Mouse (Mus musculus): Measurements from ENCODE around the gene Jmjd4. TPM values are rescaled to one million over a fixed set of nuclear protein-coding genes. Genes with fewer than 3 reads are reported as not detected.

The Jmjd4 gene
- polyA plus RNA-seq, 1 experiment from 2014 or later, result 4.3 TPM

DNA sequence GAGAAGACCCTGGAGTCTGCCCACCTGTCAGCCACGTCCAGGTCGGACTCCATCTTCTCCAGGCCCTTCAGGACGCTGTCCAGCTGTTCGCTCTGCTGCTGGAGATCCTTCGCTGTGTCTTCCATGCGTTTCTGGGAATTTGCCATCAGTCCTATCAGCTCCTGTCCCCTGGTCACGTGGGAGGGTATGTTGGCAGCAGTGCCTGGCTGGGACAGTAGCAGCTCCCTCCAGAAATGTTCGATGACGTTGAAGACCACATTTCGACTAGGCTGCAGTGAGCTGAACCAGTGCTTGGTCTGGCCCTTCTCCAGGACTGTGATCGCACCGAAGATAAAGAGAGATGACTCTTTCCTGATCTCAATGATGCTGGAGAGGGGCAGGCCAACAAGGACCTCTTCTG is 11.9 kb upstream of the Jmjd4 start:
- 92% methylated on average over 12 of the region's 12 CpGs for WGBS (ENCODE audit: missing documents)
- Histone ChIP-seq H3K27ac (no peak overlapping the region), H3K4me3 (ENCODE audit: inconsistent target) (no peak overlapping the region), H3K36me3 (ENCODE audit: inconsistent target) (peaks cover 18% of the 10 kb centered on the region; the same call in 1 of the 2 replicates), H3K79me2 (ENCODE audit: inconsistent target) (no peaks in the 10 kb centered on the region)

DNA sequence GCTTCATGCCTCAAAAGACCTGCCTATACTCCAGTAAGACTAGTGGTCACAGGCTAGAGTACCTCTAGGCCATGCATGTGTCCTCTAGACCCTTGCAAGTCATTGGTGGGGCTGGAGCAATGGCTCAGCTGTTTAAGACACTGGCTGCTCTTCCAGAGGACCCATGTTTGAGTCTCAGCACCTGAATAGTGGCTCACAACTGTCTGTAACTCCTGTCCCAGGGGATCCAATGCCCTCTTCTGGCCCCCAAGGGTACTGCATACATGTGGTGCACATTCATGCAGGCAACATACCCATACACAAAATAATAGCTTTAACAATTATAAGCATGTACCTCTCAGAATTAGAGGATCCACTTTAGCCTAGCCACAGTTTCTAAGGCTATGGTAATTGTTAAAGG is 6.7 kb upstream of the Jmjd4 start:
- Histone ChIP-seq H3K36me3 (ENCODE audit: inconsistent target) (peaks cover under 1% of the 10 kb centered on the region; the same call in 1 of the 2 replicates), H3K27ac (no peak overlapping the region), H3K79me2 (ENCODE audit: inconsistent target) (no peaks in the 10 kb centered on the region), H3K4me3 (ENCODE audit: inconsistent target) (no peak overlapping the region)

DNA sequence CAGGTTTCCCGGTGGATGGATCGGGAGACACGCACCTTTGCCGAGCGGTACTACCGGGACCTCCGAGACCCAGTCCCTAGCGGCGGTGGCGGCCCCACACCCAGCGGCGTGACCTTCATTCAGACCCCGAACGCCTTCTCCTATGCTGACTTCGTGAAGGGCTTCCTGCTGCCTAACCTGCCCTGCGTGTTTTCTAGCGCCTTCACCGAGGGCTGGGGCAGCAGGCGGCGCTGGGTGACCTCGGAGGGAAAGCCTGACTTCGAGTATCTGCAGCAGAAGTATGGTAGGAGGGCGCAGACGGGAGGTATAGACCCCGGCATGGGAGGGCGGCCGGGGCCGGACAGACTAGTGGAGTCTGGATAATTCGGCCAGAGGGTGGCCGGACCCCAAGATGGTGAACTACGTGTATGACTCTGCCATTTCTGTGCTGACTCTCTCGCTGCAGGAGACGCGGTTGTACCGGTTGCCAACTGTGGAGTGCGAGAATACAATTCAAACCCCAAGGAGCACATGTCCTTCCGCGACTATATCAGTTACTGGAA is 456 bp downstream of the Jmjd4 start:
- Histone ChIP-seq H3K4me3 (ENCODE audit: inconsistent target) (peak overlapping the region; percentile 80), H3K36me3 (ENCODE audit: inconsistent target) (peaks cover 15% of the 10 kb centered on the region), H3K79me2 (ENCODE audit: inconsistent target) (no peaks in the 10 kb centered on the region), H3K27ac (peak overlapping the region; percentile 51)
- WGBS (ENCODE audit: missing documents), result 3% methylated on average over 34 of the region's 38 CpGs

DNA sequence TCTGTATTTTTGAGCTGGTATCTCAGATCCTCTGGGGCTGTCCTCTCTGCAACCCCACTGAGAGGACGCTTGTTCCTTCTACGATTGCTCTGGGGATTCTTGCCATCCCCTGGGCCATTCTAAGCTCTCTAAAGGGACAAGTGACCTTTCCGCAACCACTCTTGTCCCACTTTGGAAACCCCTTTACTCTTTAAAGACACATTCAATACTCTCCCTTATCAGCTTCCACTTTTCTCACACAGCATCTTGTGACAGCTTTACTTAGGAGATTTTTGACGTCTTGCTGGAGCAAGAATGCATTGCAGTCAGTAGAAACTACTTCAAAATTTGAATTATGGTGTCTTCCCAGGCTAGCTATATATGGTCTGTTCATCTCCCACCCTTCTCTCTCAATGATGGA is 1.2 kb downstream of the Jmjd4 start, which contains the start of gene Snap47:
Snap47 (minus strand) TSS at position 101 of the 400 bp plus-strand sequence.
- Histone ChIP-seq H3K27ac (peak within 1 kb of the TSS; percentile 51), H3K4me3 (ENCODE audit: inconsistent target) (peak within 1 kb of the TSS; percentile 80), H3K36me3 (ENCODE audit: inconsistent target) (peaks cover 23% of the 10 kb centered on the region), H3K79me2 (ENCODE audit: inconsistent target) (no peaks in the 10 kb centered on the region)
- WGBS (ENCODE audit: missing documents), result 96% methylated on average over 4 of the region's 4 CpGs

DNA sequence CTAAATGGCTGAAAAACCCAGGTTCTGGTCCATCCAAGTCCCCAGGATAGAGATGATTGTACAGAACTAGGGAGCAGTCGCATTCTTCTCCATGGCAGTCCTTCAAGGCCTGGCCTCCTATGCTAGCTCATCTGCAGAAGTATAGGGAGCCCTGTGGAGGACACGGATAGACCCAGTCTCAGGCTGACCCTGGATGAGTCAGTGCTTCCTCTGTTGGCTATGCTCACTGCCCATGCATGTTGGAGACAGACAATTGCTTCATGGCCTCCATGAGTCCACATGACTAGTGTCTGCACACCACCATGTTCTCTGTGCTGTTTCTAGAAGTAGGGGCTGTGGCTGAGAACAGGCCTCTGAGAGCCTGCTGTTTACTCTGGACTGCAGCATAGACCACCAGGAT is 6.5 kb downstream of the Jmjd4 start:
- Histone ChIP-seq H3K4me3 (ENCODE audit: inconsistent target) (no peak overlapping the region), H3K79me2 (ENCODE audit: inconsistent target) (no peaks in the 10 kb centered on the region), H3K36me3 (ENCODE audit: inconsistent target) (peaks cover 24% of the 10 kb centered on the region), H3K27ac (no peak overlapping the region)
- 70% methylated on average over 2 of the region's 2 CpGs for WGBS (ENCODE audit: missing documents)

DNA sequence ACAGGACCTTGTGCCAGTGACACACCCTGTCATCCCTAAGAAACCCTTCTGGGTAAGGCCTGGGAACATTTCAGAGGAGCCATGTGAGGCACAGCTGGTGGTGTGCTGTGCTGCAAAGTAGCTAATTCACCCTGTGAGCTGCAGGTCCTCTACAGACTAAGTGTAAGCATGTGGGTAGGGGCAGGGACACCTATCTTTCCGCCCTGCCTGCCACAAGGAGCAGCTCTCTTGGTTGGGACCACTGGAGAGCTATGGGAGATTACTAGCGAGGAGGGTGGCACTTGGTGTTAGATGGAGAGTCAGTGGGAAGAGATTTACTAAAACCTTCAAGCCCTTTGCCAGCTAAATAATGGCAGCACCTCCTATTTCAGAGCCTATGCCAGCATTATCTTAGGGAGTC is 7.0 kb downstream of the Jmjd4 start:
- no peak overlapping the region for H3K27ac ChIP-seq
- no peak overlapping the region for H3K4me3 ChIP-seq (ENCODE audit: inconsistent target)
- peaks cover 24% of the 10 kb centered on the region for H3K36me3 ChIP-seq (ENCODE audit: inconsistent target)
- H3K79me2 ChIP-seq (ENCODE audit: inconsistent target), result no peaks in the 10 kb centered on the region
- 94% methylated on average over 2 of the region's 2 CpGs for WGBS (ENCODE audit: missing documents)

DNA sequence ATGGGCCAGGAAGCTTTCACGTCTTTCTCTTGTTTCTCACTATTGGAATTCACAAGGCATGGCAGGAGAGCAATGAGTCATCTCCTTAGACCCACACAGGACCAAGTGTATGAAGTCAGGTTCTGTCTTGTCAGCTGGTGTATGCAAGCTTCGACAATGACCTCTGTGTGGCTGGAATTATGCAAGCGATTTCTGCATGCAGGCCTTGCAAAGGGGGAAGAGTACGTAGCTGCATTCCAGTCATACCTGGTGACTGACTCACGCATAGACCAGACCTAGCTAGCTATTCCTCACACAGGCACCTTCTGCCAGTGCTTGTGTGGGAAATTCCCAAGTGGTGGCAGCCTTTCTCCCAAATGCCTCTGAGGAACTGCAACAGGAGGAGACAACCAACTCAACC is 9.1 kb downstream of the Jmjd4 start:
- Histone ChIP-seq H3K36me3 (ENCODE audit: inconsistent target) (peaks cover 40% of the 10 kb centered on the region), H3K27ac (no peak overlapping the region), H3K79me2 (ENCODE audit: inconsistent target) (no peaks in the 10 kb centered on the region), H3K4me3 (ENCODE audit: inconsistent target) (no peak overlapping the region)
- 73% methylated on average over 5 of the region's 5 CpGs for WGBS (ENCODE audit: missing documents)

DNA sequence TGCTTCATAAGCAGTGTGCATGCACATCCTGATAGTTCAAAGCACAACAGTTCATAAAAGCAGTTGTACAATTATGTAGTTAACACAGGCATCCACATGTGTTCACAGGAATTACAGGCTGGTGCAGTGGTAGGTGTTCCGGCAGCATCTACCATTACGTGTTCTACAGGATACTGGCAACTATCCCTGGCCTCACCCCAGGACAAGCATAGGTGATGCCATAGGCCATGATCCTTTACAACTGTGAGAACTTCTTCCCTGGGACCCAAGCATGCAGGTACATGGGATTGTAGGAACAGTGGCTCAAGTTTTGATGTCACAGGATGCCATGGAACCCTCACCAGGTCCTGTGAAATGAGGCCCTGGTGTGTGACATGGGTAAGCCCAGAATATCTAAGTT is 10.6 kb downstream of the Jmjd4 start:
- Histone ChIP-seq H3K27ac (no peak overlapping the region), H3K4me3 (ENCODE audit: inconsistent target) (no peak overlapping the region), H3K79me2 (ENCODE audit: inconsistent target) (no peaks in the 10 kb centered on the region), H3K36me3 (ENCODE audit: inconsistent target) (peaks cover 41% of the 10 kb centered on the region)
- WGBS (ENCODE audit: missing documents), result 96% methylated on average over 2 of the region's 2 CpGs

DNA sequence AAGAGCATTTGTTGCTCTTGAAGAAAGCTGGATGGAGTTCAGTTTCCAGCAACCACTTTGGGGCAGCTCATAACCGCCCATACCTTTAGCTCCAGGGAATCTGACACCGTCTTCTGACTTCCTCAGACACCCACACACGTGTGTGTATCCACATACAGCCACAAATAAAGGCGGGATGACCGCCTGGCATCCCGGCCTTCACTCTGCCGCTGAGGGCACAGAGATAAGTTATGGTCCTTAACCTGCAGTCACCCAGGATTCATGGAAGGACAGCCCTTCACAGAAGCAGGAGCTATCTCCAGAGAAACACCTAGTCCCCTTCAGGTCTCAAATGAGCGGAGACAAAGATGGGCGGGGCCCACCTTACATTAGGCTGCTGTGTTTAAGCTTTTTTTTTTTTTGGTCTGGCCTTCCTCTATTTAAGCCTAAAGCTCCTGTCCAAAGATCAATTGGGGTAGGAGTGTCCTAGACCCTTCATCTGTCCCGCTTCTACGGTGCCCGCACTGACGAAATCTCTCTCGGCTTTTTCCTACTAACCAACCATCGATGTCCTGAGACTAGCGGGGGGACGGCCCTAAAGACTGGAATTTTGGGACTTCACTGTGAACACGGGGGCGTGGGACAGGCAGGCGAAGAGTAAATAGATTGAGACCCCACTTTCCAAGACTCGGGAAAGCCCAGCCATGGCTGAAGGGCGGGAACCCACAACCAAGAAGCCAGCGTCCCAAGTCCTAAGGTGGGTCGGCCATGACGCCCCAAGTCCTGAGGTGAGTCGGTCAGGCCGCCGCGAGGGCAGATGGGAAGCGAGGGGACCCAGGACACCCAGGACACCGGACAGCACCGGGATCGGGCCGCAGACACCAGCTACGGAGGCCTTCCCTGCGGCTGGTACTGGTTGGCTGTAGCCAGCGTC is 21.8 kb downstream of the Jmjd4 start:
- Histone ChIP-seq H3K27ac (no peak overlapping the region), H3K4me3 (ENCODE audit: inconsistent target) (peak overlapping the region; percentile 69), H3K79me2 (ENCODE audit: inconsistent target) (no peaks in the 10 kb centered on the region), H3K36me3 (ENCODE audit: inconsistent target) (no peaks in the 10 kb centered on the region)
- 13% methylated on average over 36 of the region's 37 CpGs for WGBS (ENCODE audit: missing documents)

DNA sequence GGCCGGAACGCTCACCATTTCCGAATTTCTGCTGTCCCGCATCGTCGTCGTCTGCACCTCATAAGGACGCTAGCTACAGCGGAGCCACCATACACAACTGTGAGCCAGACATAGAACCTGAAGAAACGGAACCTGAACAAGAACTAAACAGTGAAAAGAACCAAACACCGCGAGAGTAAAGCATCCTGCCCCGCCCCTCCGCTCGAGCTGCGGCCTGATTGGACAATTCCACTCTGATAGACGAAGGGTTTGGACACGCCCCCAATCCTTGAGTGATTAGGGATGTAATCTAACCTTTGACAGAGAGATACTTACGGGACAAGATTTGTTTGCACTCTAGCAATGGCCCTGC is 22.5 kb downstream of the Jmjd4 start, which contains the start of gene Zfp867:
Zfp867 (minus strand) TSS at position 149 of the 352 bp plus-strand sequence.
- no peaks in the 10 kb centered on the region for H3K36me3 ChIP-seq (ENCODE audit: inconsistent target)
- H3K4me3 ChIP-seq (ENCODE audit: inconsistent target), result peak within 1 kb of the TSS; percentile 69
- WGBS (ENCODE audit: missing documents), result 2% methylated on average over 19 of the region's 19 CpGs
- H3K27ac ChIP-seq, result no peak within 1 kb of the TSS
- no peaks in the 10 kb centered on the region for H3K79me2 ChIP-seq (ENCODE audit: inconsistent target)

DNA sequence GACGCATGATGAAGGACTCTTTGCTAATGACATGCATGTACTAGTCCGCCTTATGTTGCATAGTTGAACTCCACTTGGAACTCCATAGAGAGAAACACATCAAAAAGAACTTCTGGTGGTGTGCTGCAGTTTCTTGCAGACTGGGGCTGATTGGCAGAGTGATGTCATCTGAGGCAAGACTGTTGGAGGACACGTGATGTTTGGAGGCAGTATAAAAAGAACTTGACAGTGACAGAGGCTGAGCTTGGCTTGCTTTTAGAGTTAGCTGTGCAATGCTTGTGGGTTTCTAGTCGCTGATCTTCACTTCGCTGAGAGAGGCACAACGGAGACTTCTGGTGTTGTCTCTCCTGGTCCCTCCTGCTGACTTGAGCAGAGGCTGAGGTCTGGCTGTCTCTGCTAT is 27.4 kb downstream of the Jmjd4 start:
- no peaks in the 10 kb centered on the region for H3K79me2 ChIP-seq (ENCODE audit: inconsistent target)
- WGBS (ENCODE audit: missing documents), result 70% methylated on average over 6 of the region's 6 CpGs
- no peaks in the 10 kb centered on the region for H3K36me3 ChIP-seq (ENCODE audit: inconsistent target)
- no peak overlapping the region for H3K4me3 ChIP-seq (ENCODE audit: inconsistent target)
- no peak overlapping the region for H3K27ac ChIP-seq

DNA sequence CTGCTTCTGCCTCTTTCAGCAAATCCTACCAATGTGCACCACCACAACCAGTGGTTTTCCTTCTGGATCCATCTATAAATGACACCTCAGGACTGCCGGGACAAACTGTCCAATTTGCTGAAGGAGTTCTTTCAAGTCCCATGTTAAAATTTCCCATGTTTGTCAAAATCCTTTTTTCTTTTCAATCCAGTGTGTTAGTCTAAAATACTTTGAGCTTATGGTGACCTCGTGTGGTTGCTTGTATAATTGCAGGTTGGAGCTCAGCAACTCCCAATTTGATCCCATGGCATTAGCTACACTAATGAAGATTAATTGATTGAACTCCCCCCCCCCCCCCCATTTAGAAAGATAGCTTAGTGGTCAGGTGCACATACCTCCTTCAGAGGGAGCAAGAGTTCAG is 33.4 kb downstream of the Jmjd4 start:
- WGBS (ENCODE audit: missing documents), result 17% methylated on average over 2 of the region's 2 CpGs
- Histone ChIP-seq H3K4me3 (ENCODE audit: inconsistent target) (no peak overlapping the region), H3K79me2 (ENCODE audit: inconsistent target) (no peaks in the 10 kb centered on the region), H3K27ac (no peak overlapping the region), H3K36me3 (ENCODE audit: inconsistent target) (peaks cover 16% of the 10 kb centered on the region)

DNA sequence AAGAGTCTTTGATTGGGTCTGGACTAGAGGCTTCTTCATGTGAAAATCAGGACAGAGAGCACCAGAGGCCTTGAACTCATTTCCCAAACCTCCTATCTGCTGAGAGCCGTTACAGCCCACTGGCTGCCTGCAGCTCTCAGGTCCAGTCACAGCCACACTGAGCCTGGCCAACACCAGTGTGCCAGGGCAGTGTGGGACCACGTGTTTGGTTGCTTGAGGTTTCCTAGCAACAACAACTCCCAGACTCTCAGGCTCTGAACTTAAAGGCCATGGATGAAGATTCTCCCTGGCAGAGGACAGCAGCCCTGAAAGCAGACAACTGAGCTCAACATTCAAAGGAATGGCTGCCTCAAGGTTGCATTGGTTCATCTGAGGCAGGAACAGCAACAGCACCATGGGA is 35.8 kb downstream of the Jmjd4 start:
- Histone ChIP-seq H3K79me2 (ENCODE audit: inconsistent target) (no peaks in the 10 kb centered on the region), H3K4me3 (ENCODE audit: inconsistent target) (no peak overlapping the region), H3K36me3 (ENCODE audit: inconsistent target) (peaks cover 21% of the 10 kb centered on the region), H3K27ac (no peak overlapping the region)
- 72% methylated on average over 2 of the region's 2 CpGs for WGBS (ENCODE audit: missing documents)

DNA sequence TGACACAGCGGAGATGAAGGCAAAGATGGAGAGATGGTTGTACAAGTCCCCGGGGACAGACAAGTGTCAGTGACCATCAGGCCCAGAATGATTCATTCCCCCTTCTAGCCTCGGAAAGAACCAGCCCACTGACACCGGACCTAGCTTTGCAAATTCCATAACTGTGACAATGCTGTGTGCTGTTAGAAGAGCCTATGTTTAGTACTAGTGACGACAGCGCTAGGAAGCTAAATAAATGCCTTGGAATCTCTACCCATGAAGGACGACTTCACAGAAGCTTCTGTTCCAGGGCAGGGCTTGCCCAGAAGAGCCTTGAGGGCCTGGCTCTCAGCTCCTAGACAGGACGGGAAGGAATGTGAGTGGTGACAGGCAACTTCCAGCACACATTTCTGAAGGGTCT is 36.4 kb downstream of the Jmjd4 start:
- Histone ChIP-seq H3K4me3 (ENCODE audit: inconsistent target) (no peak overlapping the region), H3K27ac (no peak overlapping the region), H3K79me2 (ENCODE audit: inconsistent target) (no peaks in the 10 kb centered on the region), H3K36me3 (ENCODE audit: inconsistent target) (peaks cover 27% of the 10 kb centered on the region)
- 91% methylated on average over 8 of the region's 8 CpGs for WGBS (ENCODE audit: missing documents)

DNA sequence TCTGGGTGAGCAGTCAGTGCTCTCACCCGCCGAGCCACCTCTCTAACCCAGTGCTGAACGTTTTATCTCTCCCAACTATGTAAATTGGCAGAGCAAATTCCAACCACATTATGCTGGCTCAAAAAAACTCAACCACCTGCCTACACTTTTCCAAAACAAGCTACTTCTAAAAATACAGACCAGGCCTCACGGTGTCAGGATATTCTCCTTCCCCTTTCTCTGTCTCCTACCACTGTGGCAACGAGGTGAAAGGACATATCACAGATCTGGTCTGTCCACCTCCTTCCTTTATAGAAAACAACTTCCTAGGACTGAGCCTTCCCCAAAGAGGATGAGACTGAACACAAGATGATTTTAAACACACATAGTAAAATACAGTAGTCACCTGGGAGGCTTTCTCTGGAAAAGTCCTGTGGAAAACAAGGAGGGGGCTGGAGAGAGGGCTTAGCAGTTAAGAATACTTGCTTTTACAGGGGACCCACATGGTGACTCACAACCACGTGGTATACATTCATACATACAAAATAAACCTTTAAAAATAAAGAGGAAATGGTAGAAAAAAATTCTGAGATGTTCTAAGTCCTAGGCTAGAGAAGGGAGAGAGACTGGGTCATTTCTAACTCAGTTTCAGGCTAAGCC is 46.9 kb downstream of the Jmjd4 start:
- Histone ChIP-seq H3K36me3 (ENCODE audit: inconsistent target) (peaks cover 68% of the 10 kb centered on the region), H3K4me3 (ENCODE audit: inconsistent target) (no peak overlapping the region), H3K27ac (peak overlapping the region; percentile 51), H3K79me2 (ENCODE audit: inconsistent target) (no peaks in the 10 kb centered on the region)
- 62% methylated on average over 5 of the region's 6 CpGs for WGBS (ENCODE audit: missing documents)
